Mouse (Mus musculus) brain, embryonic 14.5 days (tissue): ENCODE measurements at regions not wholly inside any gene's neighbourhood (a gene's known extent, or its start where the extent isn't known, plus 50 kb on each side); places are given as distances from the start of the nearest gene placed in this dataset.

Source experiments
- DNase-seq: peaks from one replicate; pipeline ENCODE4 v3.0.0-alpha.2; 2011; ENCODE audit warnings: low read depth
- CTCF ChIP-seq: fragments of 200-500 bp; IDR thresholded peaks from 2 replicates; pipeline ENCODE4 v1.5.1; 2012; ENCODE audit warnings: inconsistent platforms, mild to moderate bottlenecking, moderate library complexity, borderline replicate concordance; ENCODE audit not compliant: insufficient read depth, insufficient read length; ENCODE audit errors: extremely low read depth
- POLR2A ChIP-seq: fragments of 200-500 bp; IDR thresholded peaks from 2 replicates; pipeline ENCODE4 v1.6.1; 2012; ENCODE audit warnings: mild to moderate bottlenecking, inconsistent platforms, borderline replicate concordance; ENCODE audit not compliant: poor library complexity, insufficient read depth, insufficient read length, severe bottlenecking; ENCODE audit errors: extremely low read depth

DNA sequence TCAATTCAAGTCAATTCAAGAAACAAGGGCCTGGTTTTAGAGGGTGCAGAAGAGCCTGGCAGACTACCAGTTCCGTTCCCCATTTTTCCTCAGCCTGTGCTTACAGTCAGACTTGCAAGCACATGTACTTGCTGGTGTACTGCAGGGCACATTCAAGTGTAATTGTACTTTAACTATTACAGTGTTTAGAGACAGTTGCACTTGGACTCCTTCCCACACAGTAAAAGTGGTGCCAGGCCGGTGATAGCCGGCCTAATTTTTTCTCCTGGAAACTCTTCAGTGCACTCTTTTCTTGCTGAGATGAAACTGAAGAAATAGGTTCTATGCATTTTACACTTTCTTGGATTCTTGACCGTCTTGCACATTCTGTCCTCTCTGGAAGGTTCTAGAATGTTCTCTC lies 233.9 kb upstream of the Adgrl2 start:
- peak; percentile 43 for DNase-seq
- TF ChIP-seq POLR2A (no peak), CTCF (no peak)

DNA sequence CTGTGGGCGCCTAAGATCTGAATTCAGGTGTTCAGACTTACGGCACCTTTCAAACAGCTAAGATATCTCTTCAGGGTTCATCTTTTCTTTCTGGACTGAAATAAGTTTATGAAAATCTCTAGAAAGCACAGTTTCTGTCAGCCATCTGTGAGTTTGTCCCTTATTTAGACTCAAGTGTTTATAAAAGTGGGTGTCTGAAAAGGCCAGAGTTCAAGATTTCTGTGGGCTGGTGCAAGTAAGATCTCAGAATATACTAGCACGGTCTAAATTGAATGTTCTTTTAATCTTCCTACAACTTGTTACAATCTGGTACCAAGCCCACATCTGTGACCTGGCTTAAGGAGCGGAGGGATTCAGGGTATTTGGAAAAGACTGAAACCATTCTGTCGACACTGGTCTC lies 233.4 kb upstream of the Adgrl2 start:
- no peak for DNase-seq

DNA sequence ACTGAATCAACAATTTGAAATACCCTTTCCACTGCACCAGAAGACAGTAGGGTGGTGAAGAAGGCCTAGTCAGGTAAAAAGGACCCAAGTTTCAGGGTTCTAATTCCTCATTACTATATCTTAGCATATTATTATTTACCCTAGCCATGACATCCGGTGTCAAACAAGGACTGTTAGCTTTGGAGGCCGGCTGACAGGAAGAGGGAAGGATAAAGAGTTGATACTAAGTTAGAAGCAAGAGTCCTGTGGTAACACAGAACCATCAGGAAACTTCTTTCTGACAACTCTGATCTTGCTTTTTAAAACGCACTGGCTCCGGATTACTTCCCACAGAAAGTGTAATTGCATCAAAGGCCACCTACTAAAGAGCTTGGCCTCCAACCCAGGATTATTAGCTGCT lies 230.6 kb upstream of the Adgrl2 start:
- TF ChIP-seq CTCF (no peak), POLR2A (no peak)
- no peak for DNase-seq

More for the DNA sequence above, 233.4 kb upstream of the Adgrl2 start:
- TF ChIP-seq CTCF (no peak), POLR2A (no peak)

DNA sequence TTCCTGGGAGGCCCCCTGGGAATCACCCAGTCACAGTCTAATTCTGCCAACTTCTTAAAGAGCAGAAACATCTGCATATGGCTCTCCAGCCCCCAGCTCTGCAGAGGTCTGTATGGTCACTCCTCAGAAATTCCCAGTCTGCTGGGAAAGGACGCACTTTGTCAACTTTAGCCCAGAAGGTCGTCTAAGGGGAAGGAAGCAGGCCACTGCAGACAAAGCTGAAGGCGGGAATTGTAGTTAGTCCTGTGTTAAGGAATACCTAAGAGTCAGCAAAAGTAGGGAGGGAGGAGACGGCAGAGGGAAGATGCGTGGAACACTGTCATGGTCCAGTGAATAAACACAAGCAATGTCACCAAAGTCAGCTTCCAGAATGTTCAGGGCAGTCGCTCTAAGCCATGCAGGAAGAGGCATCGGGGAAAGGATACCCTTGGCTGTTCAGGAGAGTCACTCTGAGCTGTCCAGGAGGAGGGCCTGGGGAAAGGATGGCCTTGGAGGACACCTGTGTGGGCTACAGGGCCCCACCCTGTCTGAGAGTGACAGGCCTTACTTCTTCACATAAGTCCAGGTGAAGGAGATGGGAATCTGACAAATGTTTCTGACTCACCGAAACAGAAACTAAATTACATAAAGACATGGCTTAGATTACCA lies 230.1 kb upstream of the Adgrl2 start:
- no peak for DNase-seq
- TF ChIP-seq CTCF, result no peak
- TF ChIP-seq POLR2A, result no peak

DNA sequence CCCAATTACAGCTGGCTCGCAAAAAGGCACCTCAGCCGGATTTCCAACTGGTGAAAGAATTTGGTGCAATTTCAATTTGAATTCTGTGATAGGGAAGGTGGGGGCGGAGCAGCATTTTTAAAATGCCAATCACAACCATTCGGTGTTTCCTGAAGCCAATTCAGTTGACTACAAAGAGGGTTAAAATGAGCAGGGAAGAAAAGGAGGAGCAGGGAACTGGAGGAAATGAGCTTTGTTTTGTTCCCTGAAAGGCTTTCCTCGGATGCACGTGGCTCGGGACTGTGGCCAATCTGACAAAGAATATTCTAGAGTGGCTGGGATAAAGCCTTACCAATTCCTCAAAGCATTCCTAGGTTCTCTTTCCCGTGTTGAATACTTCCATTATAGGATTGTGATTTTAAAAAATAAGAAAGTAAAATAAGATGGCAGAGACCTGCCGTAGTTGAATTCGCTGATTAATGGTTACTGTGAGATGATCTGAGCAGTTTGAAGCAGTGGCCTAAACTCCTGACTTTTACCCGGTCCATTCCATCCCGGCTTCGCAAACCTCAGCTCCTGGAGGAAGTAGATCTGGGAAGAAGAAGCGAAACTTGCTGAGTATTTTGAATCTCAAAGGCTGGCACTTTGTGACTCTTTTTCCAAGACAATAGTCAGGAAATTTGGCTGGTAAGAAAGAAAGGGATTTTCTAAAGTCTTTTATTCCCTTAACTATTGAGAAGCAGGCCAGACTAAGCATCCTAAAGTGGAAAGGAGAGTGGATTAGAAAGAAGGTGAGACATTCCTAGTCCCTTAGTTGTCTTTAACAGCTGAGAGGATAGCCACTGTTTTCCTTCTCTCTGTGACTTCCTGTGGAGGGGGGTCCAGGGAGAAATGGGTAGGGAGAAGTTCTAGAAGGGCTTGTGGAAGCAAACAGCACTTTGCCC lies 229.3 kb upstream of the Adgrl2 start:
- no peak for TF ChIP-seq CTCF
- TF ChIP-seq POLR2A, result no peak
- DNase-seq, result peak; percentile 84

DNA sequence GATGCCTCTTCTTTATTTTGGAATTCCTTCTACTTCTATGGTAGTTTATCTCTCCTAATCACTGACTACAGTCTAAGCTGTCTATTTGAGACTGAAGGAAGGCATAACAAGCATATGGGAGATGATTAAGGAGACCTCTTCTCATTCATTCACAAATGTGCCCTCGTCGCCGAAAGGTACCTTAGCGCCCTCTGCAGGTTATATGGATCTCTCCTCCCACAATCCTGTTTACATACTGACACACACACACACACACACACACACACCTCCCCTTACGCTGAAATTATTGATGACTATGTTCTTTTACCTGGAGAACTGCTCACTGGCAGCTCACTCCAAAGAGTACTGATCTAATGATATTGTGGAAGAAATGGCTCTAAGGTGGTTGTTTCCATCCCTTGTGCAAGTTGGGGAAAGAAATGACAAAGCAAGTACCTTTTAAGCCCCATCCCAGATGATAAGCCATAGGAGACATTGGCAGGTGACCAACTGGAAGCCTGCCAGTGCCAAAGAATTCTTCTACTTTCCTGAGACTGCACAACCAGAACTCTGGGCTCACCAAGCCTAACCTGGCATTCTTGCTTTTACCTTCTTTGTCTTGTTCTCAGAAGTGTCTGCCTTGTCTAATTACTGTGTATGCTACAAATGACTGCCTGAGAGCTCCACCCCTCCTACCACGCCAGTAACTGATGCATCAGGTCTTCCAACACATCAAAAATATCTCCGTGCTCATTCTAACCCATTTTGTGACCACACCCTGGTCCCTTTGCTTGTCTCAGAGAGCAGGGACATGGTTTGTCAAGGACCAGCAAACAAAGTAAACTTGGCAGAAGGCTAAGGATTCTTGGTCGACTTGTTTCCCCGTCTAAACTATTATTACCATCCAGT lies 227.8 kb upstream of the Adgrl2 start:
- no peak for TF ChIP-seq CTCF
- no peak for TF ChIP-seq POLR2A
- DNase-seq, result no peak

DNA sequence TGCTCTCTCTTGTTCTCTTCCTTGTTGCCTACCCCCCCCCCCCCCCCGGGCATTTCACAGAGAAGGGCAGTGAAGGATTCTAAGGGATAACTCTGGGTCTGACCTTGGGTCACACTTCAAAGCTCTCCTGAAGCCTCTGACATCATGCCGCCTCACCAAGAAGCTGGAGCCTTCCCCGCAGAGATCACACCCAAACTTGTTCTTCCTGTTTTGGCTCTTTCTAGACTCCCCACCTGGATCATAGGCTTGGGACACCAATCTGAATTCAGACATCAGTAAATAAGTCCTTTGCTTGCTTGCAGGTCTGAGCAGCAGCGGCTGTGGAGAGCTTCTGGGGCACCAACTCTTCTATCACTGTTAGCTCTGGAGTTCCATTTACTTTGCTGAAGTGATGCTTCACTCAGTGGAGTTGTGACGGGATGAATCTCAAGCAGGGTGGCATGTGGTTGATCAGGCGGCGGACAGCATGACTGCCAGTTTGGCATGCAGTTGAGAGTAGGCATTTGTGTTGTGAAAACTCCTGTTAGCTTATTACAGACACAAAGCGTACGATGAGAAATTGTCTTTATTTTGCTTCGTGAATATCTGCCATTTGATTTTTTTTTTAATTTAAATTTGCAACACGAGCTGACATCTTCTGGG lies 226.5 kb upstream of the Adgrl2 start:
- TF ChIP-seq CTCF (no peak), POLR2A (no peak)

DNA sequence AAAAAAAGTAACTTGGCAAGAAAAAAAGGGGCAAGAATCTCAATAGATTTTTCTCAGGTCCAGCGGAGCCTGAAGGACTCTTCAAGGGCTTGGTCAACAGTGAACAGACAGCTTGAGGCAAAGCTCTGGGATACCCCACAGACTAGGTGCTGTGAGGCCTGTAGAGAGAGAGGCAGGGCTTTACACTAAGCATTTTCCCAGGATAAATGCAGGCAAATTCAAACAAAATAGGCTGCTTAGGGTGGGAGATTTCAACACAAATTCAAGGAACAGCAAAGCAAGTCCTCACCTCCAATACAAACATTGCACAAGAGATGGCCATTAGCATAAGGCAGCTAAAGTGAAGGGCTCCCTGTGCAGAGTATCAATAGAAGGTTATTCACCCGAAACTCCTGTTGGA lies 225.3 kb upstream of the Adgrl2 start:
- DNase-seq, result no peak
- TF ChIP-seq POLR2A (no peak), CTCF (no peak)

More for the DNA sequence above, 226.5 kb upstream of the Adgrl2 start:
- peak; percentile 57 for DNase-seq

DNA sequence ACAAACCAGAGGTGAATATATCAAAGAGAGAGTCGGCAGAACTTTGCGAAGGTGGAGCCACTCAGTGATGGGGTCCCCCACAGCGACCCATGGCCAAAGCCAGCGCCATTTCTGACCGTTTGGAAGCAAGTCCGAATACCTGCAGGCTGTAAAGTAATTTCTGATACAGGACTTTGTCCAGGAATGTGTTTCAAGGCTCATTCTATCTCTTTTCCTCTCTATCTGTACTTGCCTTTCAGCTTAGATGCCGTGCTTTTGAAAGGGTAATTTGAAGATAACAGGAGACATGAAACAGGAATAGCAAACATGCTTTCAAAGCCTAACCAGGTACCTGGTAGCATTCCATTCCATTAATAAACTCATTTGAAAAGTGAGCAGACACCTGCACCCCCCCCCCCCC lies 221.6 kb upstream of the Adgrl2 start:
- TF ChIP-seq CTCF (no peak), POLR2A (no peak)
- no peak for DNase-seq

DNA sequence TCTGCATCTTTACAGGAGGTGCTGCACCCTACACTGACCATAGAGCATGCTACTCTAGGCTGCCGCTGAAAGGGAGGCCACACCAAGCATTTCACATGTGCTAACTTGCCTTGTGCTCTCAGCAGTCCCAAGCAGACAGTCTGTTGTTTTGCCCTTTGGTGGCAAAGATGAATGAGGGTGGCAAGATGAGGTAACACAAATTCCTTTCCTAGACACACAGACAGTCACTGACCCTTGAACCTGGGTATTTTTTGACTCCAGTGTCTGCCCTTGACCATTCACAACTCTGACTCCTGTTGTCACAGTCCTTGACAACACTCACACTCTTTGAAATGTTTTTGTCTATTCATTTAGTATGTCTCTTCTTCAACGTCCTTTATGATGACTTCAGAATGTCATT lies 218.9 kb upstream of the Adgrl2 start:
- TF ChIP-seq POLR2A (no peak), CTCF (no peak)
- DNase-seq, result no peak
